Mouse (Mus musculus): ENCODE data around the gene Hadhb.

GRCm38 (mm10) chr5:30201521-30201920, 46.5 kb downstream of the Hadhb start:
- peak; percentile 90 for TF ChIP-seq CTCF (IDR thresholded peaks at IDR 0.05; ENCODE audit: low read depth)
- no peak for TF ChIP-seq EP300 (IDR thresholded peaks at IDR 0.05; ENCODE audit: low read depth)

Measured in heart, postnatal 0 days (tissue).